In genomic region chr6:50402872-50403271, GRCm38 (mm10) we compare ENCODE assay signal across 17 mouse cellular contexts.
"Had no signal": no experiment of that assay in that cellular context is flagged by ENCODE, and none has a peak within 500 bp of the region (broad histone marks: within the 10 kb centered on the region; RNA-seq: fewer than 3 reads in every experiment).

No protein-coding gene starts in this region.

- DNase-seq: kidney, adult 2 months; kidney, postnatal 36 days; layer of hippocampus, adult 9-11 months; layer of hippocampus, postnatal 36 days; lung, embryonic 14.5 days; lung, postnatal 10 days; thymus, adult 18-20 months; thymus, postnatal 14 days had no signal

- H3K36me3 ChIP-seq: liver, embryonic 15.5 days; midbrain, embryonic 15.5 days; neural tube, embryonic 12.5 days had no signal

- H3K4me2 ChIP-seq: liver, embryonic 11.5 days; liver, embryonic 15.5 days; lung, embryonic 14.5 days; midbrain, embryonic 11.5 days; midbrain, embryonic 15.5 days; neural tube, embryonic 12.5 days had no signal

- H3K27me3 ChIP-seq: liver, embryonic 15.5 days; megakaryocyte, embryonic 14.5 days; midbrain, embryonic 15.5 days; neural tube, embryonic 12.5 days had no signal

- ATAC-seq: intestine, embryonic 16.5 days; midbrain, embryonic 15.5 days had no signal

- H3K27ac ChIP-seq: liver, embryonic 15.5 days; macrophage; midbrain, embryonic 15.5 days; neural tube, embryonic 12.5 days; stomach, postnatal 0 days had no signal

- H3K4me3 ChIP-seq: liver, embryonic 15.5 days; megakaryocyte, embryonic 14.5 days; midbrain, embryonic 15.5 days; neural tube, embryonic 12.5 days had no signal

- H3K9ac ChIP-seq: liver, embryonic 15.5 days; lung, embryonic 14.5 days; midbrain, embryonic 15.5 days; neural tube, embryonic 12.5 days had no signal

- H3K9me3 ChIP-seq: liver, embryonic 15.5 days; megakaryocyte, embryonic 14.5 days; midbrain, embryonic 15.5 days; neural tube, embryonic 12.5 days had no signal

- H3K4me1 ChIP-seq: liver, embryonic 15.5 days; midbrain, embryonic 15.5 days had no signal
